Mouse (Mus musculus) heart, embryonic 15.5 days (tissue): ENCODE measurements around the gene Trpm5. TPM values are rescaled to one million over a fixed set of nuclear protein-coding genes. Genes with fewer than 3 reads are reported as not detected.

ENCODE experiments used
- ATAC-seq: fragments of 200-750 bp; cut with Nextera tagmentation; replicated peaks from 2 replicates; pipeline ENCODE4 v1.8.0; 2017; ENCODE audit warnings: low read depth, moderate TSS enrichment; ENCODE audit not compliant: insufficient number of reproducible peaks, insufficient read depth, low FRiP score
- H3K27ac ChIP-seq: fragments of 300-500 bp; sonication (generic); 2 replicates; pipeline ENCODE4 v1.5.1; 2015; ENCODE audit warnings: mild to moderate bottlenecking, inconsistent platforms
- H3K27me3 ChIP-seq: fragments of 300-500 bp; sonication (generic); 2 replicates; pipeline ENCODE4 v1.6.1; 2015; ENCODE audit warnings: inconsistent platforms
- H3K36me3 ChIP-seq: fragments of 300-500 bp; sonication (generic); 2 replicates; pipeline ENCODE4 v1.6.1; 2015; ENCODE audit warnings: mild to moderate bottlenecking, inconsistent platforms
- H3K4me1 ChIP-seq: fragments of 300-500 bp; sonication (generic); replicated peaks from 2 replicates; pipeline ENCODE4 v1.6.1; 2015; ENCODE audit warnings: inconsistent platforms
- H3K4me2 ChIP-seq: fragments of 300-500 bp; sonication (generic); 2 replicates; pipeline ENCODE4 v1.6.1; 2015; ENCODE audit warnings: inconsistent platforms, mild to moderate bottlenecking, moderate library complexity
- H3K4me3 ChIP-seq: fragments of 300-500 bp; sonication (generic); 2 replicates; pipeline ENCODE4 v1.5.1; 2015; ENCODE audit warnings: mild to moderate bottlenecking, inconsistent platforms
- H3K9ac ChIP-seq: fragments of 300-500 bp; sonication (generic); 2 replicates; pipeline ENCODE4 v1.6.1; 2015; ENCODE audit warnings: mild to moderate bottlenecking, inconsistent platforms
- H3K9me3 ChIP-seq: fragments of 300-500 bp; sonication (generic); replicated peaks from 2 replicates; pipeline ENCODE4 v1.6.1; 2016; ENCODE audit warnings: inconsistent platforms
- WGBS: fragments of 180-500 bp; shearing (Covaris S2); methylation state at CpG from one replicate; pipeline ENCODE4 v1.1.7; 2015; ENCODE audit warnings: mixed read lengths; 5-methylcytosine and 5-hydroxymethylcytosine counted together
- polyA plus RNA-seq: library from polyadenylated mRNA; unstranded; fragments of >200 nt; fragmentation: Nextera tagmentation; extraction: Ambion mirVana; gene quantifications from 2 replicates; pipeline ENCODE4 v1.2.1, GENCODE M21; 2015

Gene Trpm5
- polyA plus RNA-seq, 1 experiment from 2014 or later = 3.8 TPM

GRCm38 (mm10) chr7:143020764-143021163, 73.7 kb downstream of the Trpm5 start:
- H3K4me2 ChIP-seq = no peak overlapping the region
- WGBS = 70% methylated on average over 3 of the region's 3 CpGs
- ATAC-seq = no peak
- no peak overlapping the region for H3K4me3 ChIP-seq
- H3K27ac ChIP-seq = no peak overlapping the region
- no peaks in the 10 kb centered on the region for H3K36me3 ChIP-seq
- H3K4me1 ChIP-seq = peaks cover 29% of the 10 kb centered on the region
- no peaks in the 10 kb centered on the region for H3K9me3 ChIP-seq
- no peak overlapping the region for H3K9ac ChIP-seq
- no peaks in the 10 kb centered on the region for H3K27me3 ChIP-seq

GRCm38 (mm10) chr7:143020040-143020439, 74.4 kb downstream of the Trpm5 start:
- Histone ChIP-seq H3K4me2 (no peak overlapping the region), H3K4me1 (peaks cover 37% of the 10 kb centered on the region), H3K4me3 (no peak overlapping the region), H3K9ac (no peak overlapping the region), H3K36me3 (no peaks in the 10 kb centered on the region), H3K27me3 (no peaks in the 10 kb centered on the region), H3K27ac (no peak overlapping the region), H3K9me3 (no peaks in the 10 kb centered on the region)
- no peak for ATAC-seq

Other genes with a start within 250 kb of the Trpm5 start
- 0.54 and 8.9 TPM in 2 replicates for gene Th, start 163.5 kb downstream of the Trpm5 start, polyA plus RNA-seq
- gene Ascl2, start 125.4 kb downstream of the Trpm5 start, polyA plus RNA-seq = 0.10 and 0.95 TPM in 2 replicates
- gene Tspan32, start 89.6 kb downstream of the Trpm5 start, polyA plus RNA-seq = 2.4 and 3.7 TPM in 2 replicates
- 780 and 813 TPM in 2 replicates for gene Cd81, start 41.9 kb downstream of the Trpm5 start, polyA plus RNA-seq
- 45.7 and 66.2 TPM in 2 replicates for gene Tssc4, start 25.4 kb downstream of the Trpm5 start, polyA plus RNA-seq
- gene Kcnq1, start 11.7 kb upstream of the Trpm5 start, polyA plus RNA-seq = 25.8 and 27.5 TPM in 2 replicates